Mouse (Mus musculus): Measurements from ENCODE around the gene Map2k2. TPM values are rescaled to one million over a fixed set of nuclear protein-coding genes. Genes with fewer than 3 reads are reported as not detected.
"Not testable (repeated sequence)": the region's sequence is repeated elsewhere in the genome, so short reads cannot be mapped to it uniquely, and the experiment has no call there.

Gene Map2k2
- total RNA-seq, 2 experiments from 2014 or later = 148 to 187 TPM

GRCm38 (mm10) chr10:81154313-81154712 is 48.6 kb downstream of the Map2k2 start:
- intact Hi-C loops (cut with DNase I) = no loop called here
- H3K4me3 ChIP-seq = no peak overlapping the region
- peak overlapping the region; percentile 43; the same call in 1 of the 2 replicates for H3K27ac ChIP-seq
- no peak for TF ChIP-seq CTCF (IDR thresholded peaks at IDR 0.05)
- DNase-seq = no peak

- peak overlapping the region; percentile 43 for H3K27ac ChIP-seq
- no peak for DNase-seq
- no peak for TF ChIP-seq CTCF (IDR thresholded peaks at IDR 0.05)
- intact Hi-C loops (cut with DNase I) = no loop called here
- no peak overlapping the region for H3K4me3 ChIP-seq
Observed at GRCm38 (mm10) chr10:81154736-81155135, 49.0 kb downstream of the Map2k2 start.

- no peak overlapping the region for H3K4me3 ChIP-seq
- no peak for DNase-seq
- no peak overlapping the region; the same call in 1 of the 2 replicates for H3K27ac ChIP-seq
- TF ChIP-seq CTCF (IDR thresholded peaks at IDR 0.05) = no peak
- intact Hi-C loops (cut with DNase I) = no loop called here
Observed at GRCm38 (mm10) chr10:81161602-81162317, 56.0 kb downstream of the Map2k2 start.

GRCm38 (mm10) chr10:81162318-81162652 is 56.6 kb downstream of the Map2k2 start:
- DNase-seq = no peak
- no peak for TF ChIP-seq CTCF (IDR thresholded peaks at IDR 0.05)
- H3K27ac ChIP-seq = no peak overlapping the region; the same call in 1 of the 2 replicates
- no peak overlapping the region for H3K4me3 ChIP-seq
- intact Hi-C loops (cut with DNase I) = no loop called here

- Histone ChIP-seq H3K27ac (peak overlapping the region; percentile 48), H3K4me3 (no peak overlapping the region)
- TF ChIP-seq CTCF (IDR thresholded peaks at IDR 0.05) = no peak
- DNase-seq = peak; percentile 56
- intact Hi-C loops (cut with DNase I) = no loop called here
Observed at GRCm38 (mm10) chr10:81165118-81165517, 59.4 kb downstream of the Map2k2 start.

- TF ChIP-seq CTCF (IDR thresholded peaks at IDR 0.05) = no peak
- DNase-seq = peak; percentile 100
- Histone ChIP-seq H3K4me3 (peak within 1 kb of the TSS; percentile 97), H3K27ac (peak within 1 kb of the TSS; percentile 96)
- intact Hi-C loops (cut with DNase I) = loop anchor here (2.0 kb wide), 1 partner anchor 27 kb away; no protein-coding TSS in a partner anchor
Observed at GRCm38 (mm10) chr10:81167200-81168086, 61.7 kb downstream of the Map2k2 start, which contains the start of gene Pias4. TSS of gene Pias4 (minus strand) at chr10:81167923.

GRCm38 (mm10) chr10:81168087-81168431 is 62.3 kb downstream of the Map2k2 start:
- TF ChIP-seq CTCF (IDR thresholded peaks at IDR 0.05) = no peak
- intact Hi-C loops (cut with DNase I) = no loop called here
- no peak for DNase-seq
- Histone ChIP-seq H3K27ac (peak overlapping the region; percentile 96), H3K4me3 (peak overlapping the region; percentile 97)

- TF ChIP-seq CTCF (IDR thresholded peaks at IDR 0.05) = no peak
- intact Hi-C loops (cut with DNase I) = no loop called here
- H3K27ac ChIP-seq = peak overlapping the region; percentile 96
- DNase-seq = peak; percentile 91
- peak overlapping the region; percentile 97 for H3K4me3 ChIP-seq
Observed at GRCm38 (mm10) chr10:81168521-81169244, 63.0 kb downstream of the Map2k2 start.

- H3K27ac ChIP-seq = peak overlapping the region; percentile 80
- peak overlapping the region; percentile 37 for H3K4me3 ChIP-seq
- intact Hi-C loops (cut with DNase I); DNase-seq: not testable (repeated sequence)
Observed at GRCm38 (mm10) chr10:81169411-81169900, 63.7 kb downstream of the Map2k2 start.

GRCm38 (mm10) chr10:81173132-81173531 is 67.4 kb downstream of the Map2k2 start:
- peak; percentile 90 for DNase-seq
- peak overlapping the region; percentile 91 for H3K27ac ChIP-seq
- intact Hi-C loops (cut with DNase I) = loop anchor here (10.0 kb wide), 1 partner anchor 248 kb away; no protein-coding TSS in a partner anchor
- H3K4me3 ChIP-seq = peak overlapping the region; percentile 64
- peak; percentile 95 for TF ChIP-seq CTCF (IDR thresholded peaks at IDR 0.05)

- intact Hi-C loops (cut with DNase I) = loop anchor here (2.0 to 10.0 kb wide), 4 partner anchors 42 to 272 kb away; partner anchors contain the start of gene Timm13
- peak; percentile 89 for DNase-seq
- TF ChIP-seq CTCF (IDR thresholded peaks at IDR 0.05) = peak; percentile 98
- H3K27ac ChIP-seq = peak overlapping the region; percentile 91
- H3K4me3 ChIP-seq = peak overlapping the region; percentile 91
Observed at GRCm38 (mm10) chr10:81174617-81175344, 69.1 kb downstream of the Map2k2 start.

- H3K4me3 ChIP-seq = peak overlapping the region; percentile 91
- peak overlapping the region; percentile 91 for H3K27ac ChIP-seq
- not testable (repeated sequence) for DNase-seq
- intact Hi-C loops (cut with DNase I) = loop anchor here (2.0 to 10.0 kb wide), 4 partner anchors 43 to 273 kb away; partner anchors contain the start of gene Timm13
Observed at GRCm38 (mm10) chr10:81175345-81175701, 69.6 kb downstream of the Map2k2 start.

Measured in gastrocnemius, adult 2 months (tissue).